Mouse (Mus musculus) 416B (cell line): ENCODE measurements around the gene Eef1akmt1.

Source experiments
- DNase-seq: peaks from one replicate; pipeline ENCODE4 v3.0.0; 2011; ENCODE audit warnings: low read depth

Gene Eef1akmt1

DNA sequence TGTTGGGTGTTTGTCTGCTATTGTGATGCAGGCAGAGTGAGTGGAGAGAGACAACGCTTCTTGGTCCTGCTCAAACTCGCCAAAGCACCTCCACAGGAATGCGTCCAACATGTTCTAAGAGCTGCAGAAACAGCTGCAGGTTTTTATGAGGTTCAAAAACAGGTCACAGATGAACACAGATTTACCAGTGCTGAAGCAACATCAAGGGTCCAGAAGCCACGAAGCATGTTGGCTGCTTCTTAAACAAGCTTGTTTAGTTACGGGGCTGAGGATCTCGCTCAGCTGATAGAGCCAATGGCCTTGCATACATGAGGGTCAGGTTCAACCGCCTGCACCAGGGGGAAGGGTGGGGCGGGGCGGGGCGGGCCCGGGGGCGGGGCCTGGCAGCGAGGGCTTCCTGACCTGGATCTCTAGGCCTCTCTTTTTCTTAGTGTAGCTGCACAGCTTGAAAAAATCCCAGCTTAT, 24.8 kb downstream of the Eef1akmt1 start:
- peak; percentile 55 for DNase-seq

DNA sequence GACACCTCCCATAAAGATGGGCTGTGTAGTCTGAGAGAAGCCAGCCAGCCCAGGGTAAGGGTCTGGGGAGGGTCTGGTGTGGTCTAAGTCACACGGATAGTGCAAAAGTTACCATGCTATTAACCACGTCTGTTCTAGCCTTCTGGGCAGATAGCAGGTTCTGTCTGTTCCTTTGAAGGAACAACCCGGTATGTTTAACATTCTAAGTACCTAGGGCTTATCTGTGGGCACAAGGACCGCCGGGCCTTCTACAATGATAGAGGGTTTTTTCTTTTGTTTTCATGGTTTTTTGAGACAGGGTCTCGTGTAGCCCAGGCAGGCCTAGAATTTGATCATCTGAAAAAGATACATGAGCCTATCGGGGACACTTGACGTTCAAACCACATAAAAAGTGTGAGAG, 25.3 kb downstream of the Eef1akmt1 start:
- no peak for DNase-seq

DNA sequence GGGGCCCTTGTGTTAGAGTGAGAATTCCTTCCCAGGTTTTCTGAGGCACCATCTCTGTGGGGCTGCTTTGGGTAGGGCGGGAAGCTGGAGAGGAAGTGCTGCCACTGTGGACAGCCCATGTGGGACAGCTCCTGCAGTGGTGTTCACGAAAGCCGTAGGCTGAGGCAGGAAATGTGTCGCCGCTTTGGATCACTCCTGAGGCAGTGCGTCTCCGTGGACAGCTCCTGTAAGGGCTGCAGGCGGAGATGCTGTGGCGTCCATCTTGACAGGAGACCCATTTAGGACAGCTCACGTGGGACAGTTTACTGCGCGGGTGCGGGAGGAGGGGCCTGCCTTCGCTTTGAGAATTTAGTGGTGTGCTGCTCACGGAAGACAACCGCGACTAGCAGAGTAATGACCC, 25.9 kb downstream of the Eef1akmt1 start:
- DNase-seq = no peak

DNA sequence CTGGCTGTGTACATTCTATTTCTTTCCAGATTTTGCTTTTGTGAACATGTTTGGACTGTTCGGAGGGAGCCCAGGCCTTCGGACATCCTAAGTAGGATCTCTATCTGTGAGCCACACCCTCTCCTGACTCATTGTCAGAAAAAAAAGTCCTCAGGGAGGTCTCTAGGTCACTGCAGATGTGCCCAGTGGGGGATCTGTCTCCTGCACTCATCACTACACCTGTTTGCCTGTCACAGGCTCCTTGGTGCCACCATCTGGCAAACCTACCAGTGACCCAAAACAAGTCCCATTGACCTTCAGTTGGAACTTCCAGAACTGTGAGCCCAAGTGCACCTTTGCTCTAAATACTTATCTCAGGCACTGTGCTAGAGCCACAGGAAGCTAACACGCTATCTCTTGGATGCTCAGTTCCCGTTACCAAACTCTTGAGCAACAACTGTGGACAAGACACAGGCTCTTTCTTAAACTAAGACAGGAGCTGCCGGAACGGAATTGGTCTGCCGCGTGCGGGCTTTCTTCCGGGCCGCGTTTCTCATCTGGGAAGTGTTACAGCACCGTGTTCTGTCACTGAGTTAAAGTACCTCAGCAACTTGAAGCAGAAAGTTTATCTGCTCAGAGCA, 27.9 kb downstream of the Eef1akmt1 start:
- DNase-seq = peak; percentile 83

DNA sequence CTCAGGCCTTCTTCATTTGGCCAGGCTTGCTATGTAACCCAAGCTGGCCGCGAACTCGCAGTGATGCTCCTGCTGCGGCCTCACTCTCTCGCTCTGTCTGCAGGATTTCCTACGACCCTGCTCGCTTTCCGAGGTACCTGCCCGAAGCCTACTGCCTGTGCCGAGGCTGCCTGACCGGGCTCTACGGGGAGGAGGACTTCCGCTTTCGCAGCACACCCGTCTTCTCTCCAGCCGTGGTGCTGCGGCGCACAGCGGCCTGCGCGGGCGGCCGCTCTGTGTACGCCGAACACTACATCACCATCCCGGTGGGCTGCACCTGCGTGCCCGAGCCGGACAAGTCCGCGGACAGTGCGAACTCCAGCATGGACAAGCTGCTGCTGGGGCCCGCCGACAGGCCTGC, 29.2 kb downstream of the Eef1akmt1 start:
- DNase-seq = no peak

DNA sequence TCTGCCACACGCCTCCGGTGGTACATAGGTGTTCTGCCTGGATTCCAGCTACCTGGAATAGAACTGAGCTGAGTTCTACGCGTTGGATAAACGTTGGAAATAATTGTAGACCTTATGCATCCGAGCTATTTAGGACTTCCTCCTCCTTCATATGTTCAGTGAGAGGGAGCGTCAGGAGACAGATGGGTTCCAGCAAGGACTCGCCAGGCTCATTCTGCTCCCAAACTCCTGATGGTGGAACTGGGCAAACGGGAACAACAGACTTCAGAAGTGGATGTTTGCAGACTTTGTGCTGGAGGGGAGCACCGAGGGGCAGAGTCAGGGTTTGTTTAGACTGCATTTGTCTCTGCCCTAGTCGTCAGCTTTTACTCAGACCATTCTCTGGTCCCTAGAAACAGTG, 30.7 kb downstream of the Eef1akmt1 start:
- DNase-seq = no peak

DNA sequence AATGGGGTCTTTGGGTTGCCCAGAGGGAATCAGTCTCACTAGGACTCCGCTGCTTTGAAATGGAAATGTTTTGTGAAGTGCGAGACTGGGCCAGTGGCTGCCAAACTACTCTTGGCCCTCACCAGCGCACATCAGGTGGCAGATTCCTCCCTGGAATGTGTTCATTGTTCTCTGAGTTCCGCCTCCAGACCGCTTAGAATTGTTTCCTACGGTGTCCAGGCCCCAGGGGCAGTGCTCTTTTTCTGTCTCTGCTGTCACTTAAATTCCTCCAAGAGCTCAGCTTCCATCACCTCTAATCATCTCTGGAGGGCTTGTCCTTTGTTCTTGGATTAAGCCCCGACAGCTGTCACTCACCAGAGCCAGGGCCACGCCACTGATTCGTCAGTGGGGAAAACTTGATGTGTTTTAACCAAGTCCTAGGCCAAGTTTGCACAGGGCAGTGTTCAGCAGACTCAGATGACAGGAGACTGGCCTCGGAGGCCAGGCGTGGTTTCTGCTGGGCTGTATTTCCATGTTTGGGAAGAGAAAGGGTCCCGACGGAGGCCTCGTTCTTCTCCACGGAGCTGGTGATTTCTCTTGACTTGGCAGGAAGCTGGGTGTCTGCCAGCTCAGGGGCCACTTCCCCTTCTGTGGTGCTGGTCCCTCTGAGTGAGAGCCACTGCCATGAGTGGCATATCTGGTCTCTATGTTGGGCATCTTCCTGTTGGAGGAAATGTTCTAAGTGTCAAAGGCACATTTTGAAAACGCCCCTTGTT, 34.0 kb downstream of the Eef1akmt1 start:
- peak; percentile 89 for DNase-seq

DNA sequence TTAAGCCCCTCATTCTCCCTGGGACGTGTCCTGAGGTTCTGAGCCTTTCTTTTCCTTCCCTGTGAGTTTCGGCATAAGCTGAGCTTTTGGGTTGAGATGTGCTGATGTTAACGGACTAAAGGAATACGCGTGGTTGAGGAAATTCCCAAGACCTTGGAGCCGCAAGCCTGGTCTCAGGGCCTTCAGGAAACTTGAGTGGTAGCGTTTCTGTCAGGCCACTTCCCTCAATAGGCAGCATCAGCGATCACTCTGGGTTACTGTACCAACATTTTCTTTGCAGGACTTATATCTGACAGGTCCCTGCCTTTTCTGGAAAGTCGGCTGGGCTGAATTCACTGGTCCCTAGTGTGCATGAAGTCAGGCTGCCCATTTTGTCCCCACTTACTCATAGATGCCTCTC, 34.6 kb downstream of the Eef1akmt1 start:
- no peak for DNase-seq

DNA sequence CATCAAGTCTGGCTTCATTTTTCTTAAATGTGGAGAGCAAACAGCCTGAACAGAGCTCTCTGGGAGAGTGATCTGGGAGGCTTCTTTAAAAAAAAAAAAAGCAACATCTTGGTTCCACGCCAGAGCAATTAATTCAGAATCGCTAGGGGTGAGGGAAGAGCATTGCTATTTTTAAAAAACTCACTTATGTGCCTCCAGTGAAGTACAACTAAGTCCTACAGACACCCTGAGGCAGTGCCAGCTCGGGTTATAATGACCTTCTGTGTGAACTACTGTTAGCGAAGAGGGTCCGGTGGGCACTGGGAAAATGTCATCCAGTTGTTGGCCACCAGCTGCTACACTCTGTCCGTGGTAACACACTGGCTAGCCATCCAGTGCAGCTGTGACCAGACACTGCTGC, 35.8 kb downstream of the Eef1akmt1 start:
- DNase-seq = no peak

DNA sequence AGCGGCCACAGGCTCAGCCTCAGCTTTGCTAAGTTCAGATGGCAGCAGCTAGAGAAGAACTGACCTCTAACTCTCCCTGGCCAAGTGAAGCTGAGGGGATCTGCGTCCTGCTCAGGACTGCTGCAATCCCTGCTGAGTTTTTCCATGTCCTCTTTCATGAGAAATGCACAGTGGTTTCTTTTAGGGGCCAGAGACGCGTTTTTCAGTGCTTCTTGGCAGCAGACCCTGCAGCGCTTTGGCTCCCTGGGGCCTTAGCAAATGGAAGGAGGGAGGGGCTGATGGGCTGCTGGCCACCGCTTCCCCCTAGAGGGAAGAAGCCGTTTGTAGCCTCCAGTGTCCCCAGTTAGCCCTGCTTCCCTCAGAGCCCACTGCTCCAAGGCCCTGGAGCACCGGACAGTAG, 36.5 kb downstream of the Eef1akmt1 start:
- DNase-seq = no peak

DNA sequence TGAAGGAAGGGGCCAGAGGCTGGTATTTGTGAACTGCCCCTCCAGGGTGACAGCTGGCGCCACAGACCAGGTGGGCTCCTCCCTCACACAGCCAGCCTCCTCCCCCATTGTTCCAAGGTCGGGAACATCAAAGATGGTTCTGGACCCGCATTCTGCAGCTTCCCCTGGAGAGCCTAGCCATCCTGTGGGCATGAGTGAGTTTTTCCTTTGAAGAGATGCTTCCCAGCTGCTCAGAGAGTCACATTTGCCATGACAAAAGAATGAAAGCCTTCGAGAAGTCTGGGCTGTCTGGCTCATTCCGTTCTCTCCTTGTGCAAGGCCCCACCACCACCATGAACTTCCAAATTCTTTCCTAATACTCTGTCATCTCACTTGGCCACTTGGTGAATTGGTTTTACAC, 37.1 kb downstream of the Eef1akmt1 start:
- no peak for DNase-seq

DNA sequence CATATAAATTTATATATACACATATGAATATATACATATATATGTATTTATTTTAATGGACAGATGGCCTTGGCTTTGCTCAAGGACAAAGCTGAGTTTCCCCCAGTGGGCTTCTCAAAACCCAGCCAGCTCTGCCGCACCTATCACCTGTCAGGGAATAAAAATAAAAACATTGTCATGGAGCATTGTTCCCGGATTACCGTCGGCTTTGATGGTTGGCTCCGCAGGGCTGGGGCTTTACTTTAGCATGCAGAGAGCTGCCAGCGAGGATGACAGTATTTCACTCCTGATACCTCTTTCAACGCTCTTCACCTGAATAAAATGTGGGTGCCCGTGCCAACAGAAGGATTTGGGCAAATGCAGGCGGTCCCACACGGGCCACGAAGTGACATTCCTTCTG, 37.6 kb downstream of the Eef1akmt1 start:
- no peak for DNase-seq

DNA sequence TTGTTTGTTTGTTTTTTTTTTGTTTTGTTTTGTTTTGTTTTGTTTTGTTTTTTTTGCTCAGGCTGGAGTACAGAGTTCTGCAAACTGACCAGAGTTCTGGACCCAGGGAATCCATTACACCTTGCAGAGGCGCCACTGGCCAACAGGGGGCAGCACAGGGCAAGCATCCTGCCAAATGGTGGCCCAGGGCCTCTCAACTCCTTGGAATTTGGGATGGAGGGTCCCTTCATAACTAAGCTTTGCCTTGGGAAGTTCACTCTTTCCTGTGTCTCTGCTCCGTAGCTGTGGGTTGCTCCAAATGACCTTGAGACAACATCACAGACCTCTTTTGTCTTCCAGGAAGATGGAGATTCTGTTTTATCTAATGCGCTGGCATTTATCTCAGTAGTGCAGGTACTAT, 38.2 kb downstream of the Eef1akmt1 start:
- peak; percentile 51 for DNase-seq

DNA sequence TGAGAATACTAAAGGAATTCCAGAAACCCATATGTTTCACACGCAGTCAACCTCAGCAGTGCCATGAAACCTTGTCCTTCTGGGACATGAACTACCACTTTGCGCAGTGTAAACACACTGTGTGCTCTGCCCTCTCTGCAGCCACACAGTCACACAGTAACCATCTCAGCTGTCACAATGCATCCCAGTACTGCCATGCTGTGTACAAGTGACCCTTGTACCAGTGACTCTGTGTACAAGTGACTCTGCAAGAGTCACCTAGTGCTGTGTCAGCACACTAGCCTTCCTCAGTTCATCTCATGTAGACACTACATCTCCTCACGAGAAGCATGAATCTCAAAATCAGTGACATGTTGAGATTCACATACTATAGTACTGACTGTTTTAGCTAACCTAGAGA, 38.8 kb downstream of the Eef1akmt1 start:
- no peak for DNase-seq

DNA sequence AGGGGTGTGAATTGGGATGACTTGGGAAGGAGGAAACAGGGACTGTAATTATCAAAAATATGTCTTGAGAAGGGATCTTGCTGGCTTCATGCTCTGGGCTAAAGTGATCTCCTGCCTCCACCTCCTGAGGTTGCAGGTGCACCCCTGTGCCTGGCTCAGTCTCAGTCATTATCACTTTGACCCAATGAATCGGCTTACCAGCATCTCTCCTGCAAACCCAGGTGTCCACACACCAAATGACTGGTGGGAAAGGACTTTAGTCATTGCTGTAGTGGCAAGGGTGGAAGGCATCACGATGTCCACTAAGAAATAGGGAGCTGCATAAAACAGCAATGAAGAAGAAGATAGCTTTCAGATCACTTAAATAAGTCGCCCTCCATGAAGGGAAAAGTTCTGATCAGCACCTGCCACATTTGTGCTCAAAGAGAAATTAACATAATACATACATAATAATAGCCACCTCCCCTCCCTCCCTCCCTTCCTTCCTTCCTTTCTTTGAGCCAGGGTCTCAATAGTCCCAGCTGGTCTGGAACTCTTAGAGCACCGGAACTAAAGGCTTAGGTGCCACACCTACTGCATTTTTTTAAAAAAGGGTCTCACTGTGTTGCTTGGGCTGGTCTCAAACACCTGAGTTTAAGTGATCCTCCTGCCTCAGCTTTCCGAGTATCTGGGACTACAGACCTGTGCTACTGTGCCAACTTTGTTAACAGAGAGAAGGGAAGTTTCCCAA, 41.5 kb downstream of the Eef1akmt1 start:
- no peak for DNase-seq

DNA sequence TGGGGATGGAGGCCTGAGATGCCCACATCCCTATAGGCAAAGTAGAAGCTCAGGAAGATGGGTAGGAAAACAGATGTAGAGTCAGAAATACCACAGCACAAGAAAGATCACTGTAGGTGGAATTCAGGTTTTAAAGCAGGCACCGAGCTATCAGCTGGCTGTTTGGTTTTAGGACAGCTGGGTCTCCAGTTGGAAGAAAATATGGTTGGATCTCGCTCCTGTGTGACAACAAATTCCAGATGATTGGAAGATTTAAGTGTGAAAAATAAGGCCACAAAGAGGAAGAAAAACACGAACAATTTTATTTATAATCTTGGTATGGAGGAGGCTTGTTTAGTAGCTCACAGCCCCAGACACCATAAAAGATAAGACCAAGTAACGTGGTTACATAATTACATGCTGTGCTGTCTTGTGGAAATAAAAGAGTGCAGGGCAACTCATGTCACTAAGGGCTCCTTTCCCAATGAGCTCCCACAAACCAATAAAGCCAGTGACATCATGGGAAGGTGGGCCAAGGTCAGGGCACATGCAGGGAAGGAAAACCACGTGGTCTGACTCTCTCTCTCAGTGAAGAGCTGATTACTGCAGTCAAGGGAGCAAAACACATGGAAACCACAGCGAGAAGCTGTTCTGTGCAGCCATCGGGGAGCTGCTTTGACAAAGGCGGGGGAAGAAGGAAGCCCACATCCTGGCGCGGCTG, 42.2 kb downstream of the Eef1akmt1 start:
- DNase-seq = peak; percentile 80

DNA sequence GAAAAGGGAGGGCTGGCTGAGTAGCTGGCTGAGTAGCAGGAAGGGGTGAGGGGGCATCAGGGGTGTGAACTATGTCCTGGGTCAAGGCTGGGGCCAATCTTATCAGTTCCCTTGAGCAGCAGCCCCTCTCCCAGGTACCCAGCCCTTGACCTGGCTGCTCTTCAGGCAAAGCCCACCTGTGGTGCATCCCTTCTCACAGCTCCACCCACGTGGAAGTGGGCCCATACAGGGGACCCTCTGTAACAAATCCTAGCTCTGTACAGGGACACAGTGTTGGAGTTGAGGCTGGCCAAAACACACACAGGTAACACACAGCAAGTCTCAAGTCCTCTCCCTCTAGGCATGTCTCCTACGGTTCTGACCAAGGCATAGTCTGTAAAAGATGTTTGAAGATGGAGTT, 43.8 kb downstream of the Eef1akmt1 start:
- DNase-seq = no peak

DNA sequence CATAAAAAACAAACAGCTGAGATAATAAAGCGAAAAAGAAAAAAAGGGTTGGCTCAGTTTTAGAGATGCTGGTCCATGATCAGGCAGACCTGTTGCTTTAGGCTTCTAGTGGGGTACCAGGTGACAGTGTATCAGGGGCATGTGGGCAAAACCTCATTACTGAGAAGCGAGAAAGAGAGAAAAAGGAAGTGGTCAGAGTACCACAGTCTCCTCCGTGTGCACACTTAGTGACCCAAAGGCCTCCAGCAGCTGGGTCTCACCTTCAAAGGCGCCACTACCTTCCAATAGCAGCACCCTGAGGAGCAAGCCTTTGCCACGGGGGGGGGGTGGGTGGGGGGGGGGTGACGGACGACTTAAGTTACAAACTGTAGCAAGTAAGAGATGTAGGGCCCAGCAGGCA, 44.3 kb downstream of the Eef1akmt1 start:
- DNase-seq = peak; percentile 43

DNA sequence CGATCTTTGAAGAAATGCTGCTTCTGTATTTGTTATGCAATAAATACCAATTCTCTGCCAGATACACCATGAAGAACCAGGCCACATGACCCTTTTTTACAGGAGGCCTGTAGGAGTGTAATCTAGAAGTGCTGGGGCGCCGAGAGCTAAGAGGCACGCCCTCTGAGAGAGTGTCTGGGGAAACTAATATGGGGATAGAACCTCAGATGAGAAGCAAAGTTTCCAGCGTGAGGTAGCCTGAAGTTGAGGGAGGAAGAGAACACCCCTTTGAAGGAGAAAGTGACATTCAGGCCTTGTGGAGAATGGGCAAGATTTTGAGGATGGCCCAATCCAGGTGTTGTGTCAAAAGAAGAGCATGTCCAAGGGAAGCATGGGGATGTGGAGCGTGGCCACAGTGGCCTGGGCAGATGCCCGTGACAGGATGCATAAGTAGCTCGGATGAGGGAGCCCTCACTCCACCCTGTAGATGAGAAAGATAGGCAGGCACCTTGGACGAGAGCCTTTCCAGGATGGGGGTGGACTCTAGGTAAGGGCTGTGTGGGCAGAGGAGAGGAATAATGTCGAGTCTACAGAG, 45.3 kb downstream of the Eef1akmt1 start:
- DNase-seq = no peak

DNA sequence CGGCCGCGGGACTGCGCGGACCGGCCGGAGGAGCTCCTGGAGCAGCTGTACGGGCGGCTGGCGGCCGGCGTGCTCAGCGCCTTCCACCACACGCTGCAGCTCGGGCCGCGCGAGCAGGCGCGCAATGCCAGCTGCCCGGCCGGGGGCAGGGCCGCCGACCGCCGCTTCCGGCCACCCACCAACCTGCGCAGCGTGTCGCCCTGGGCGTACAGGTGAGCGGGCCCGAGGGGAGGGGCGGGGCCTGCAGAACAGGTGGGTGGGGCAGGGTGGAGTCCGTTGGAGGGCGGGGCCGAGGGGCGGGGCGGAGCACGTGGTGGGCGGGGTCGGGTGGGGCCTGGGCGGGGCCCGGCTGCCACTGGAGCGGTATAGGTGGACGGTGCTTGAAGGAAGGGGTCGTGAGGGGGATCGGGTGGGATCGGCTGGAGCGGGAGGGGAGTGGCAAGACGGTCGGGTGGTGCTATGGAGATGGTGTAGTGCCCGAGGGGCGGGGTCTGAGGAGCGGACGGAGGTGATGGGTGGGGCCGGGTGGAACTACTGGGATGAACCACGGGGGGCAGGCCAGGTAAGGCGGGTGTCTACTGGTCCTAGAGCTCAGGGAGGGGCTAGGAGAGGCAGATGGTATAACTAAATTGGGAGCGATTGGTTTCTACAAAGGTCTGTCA, 45.9 kb downstream of the Eef1akmt1 start:
- peak; percentile 74 for DNase-seq

DNA sequence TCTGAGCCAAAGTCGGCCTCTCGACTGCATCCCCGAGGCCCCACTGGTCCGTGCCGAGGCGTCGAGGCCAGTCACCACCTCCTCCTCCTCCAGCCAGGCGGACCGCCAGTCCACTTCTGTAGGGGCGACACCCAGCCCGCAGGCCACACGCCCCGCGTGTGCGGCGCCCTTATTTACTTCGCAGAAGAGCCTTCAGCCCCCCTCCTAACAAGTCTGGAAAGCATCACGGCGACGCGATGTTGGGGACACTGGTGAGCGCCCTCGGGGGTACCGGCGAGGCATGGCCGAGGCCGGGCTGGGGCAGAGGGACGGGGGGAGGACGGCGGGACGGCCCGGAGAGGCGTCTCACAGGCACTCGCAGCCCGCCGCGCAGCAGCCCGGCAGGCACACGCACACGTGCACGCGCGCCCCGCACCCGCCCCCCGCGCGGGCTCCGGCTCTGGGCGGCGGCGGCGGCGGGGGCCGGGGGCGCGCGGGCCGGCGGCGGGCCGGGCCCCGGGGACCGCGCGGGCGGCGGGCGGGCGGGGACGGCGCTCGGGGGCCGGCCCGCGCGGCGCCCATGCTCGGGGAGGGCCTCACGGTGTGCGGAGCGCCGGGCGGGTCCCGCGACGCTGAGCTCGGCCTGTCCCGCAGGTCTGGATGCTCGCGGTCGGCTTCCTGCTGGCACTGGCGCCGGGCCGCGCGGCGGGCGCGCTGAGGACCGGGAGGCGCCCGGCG, 46.6 kb downstream of the Eef1akmt1 start, which contains the start of gene Il17d:
Gene Il17d (plus strand): TSS at position 107 of the 717 bp plus-strand sequence.
- DNase-seq = no peak
